Mouse (Mus musculus) lung, embryonic 16.5 days (tissue): ENCODE measurements around the gene Arcn1. TPM values are rescaled to one million over a fixed set of nuclear protein-coding genes. Genes with fewer than 3 reads are reported as not detected.

Experiments used
- ATAC-seq: fragments of 200-750 bp; cut with Nextera tagmentation; 2 replicates; pipeline ENCODE4 v1.8.0; 2017; ENCODE audit warnings: low read depth, mild to moderate bottlenecking, moderate library complexity
- H3K27ac ChIP-seq: fragments of 300-500 bp; sonication (generic); 2 replicates; pipeline ENCODE4 v1.5.1; 2014; ENCODE audit warnings: mild to moderate bottlenecking, control low read depth, low read length
- H3K27me3 ChIP-seq: fragments of 300-500 bp; sonication (generic); 2 replicates; pipeline ENCODE4 v1.6.1; 2014; ENCODE audit warnings: low read depth, low read length, mixed read lengths; ENCODE audit not compliant: control insufficient read depth, insufficient read depth
- H3K36me3 ChIP-seq: fragments of 300-500 bp; sonication (generic); 2 replicates; pipeline ENCODE4 v1.6.1; 2014; ENCODE audit warnings: low read length; ENCODE audit not compliant: control insufficient read depth, insufficient read depth
- H3K4me1 ChIP-seq: fragments of 300-500 bp; sonication (generic); replicated peaks from 2 replicates; pipeline ENCODE4 v1.6.1; 2014; ENCODE audit warnings: low read length, mixed read lengths; ENCODE audit not compliant: control insufficient read depth, insufficient read depth
- H3K4me2 ChIP-seq: fragments of 300-500 bp; sonication (generic); 2 replicates; pipeline ENCODE4 v1.6.1; 2014; ENCODE audit warnings: low read depth, low read length, control low read depth
- H3K4me3 ChIP-seq: fragments of 300-500 bp; sonication (generic); 2 replicates; pipeline ENCODE4 v1.5.1; 2014; ENCODE audit warnings: mild to moderate bottlenecking, low read length, control low read depth
- H3K9ac ChIP-seq: fragments of 300-500 bp; sonication (generic); 2 replicates; pipeline ENCODE4 v1.6.1; 2014; ENCODE audit warnings: low read length, control low read depth
- H3K9me3 ChIP-seq: fragments of 300-500 bp; sonication (generic); 2 replicates; pipeline ENCODE4 v1.6.1; 2016; ENCODE audit warnings: low read length; ENCODE audit not compliant: control insufficient read depth
- WGBS: fragments of 180-500 bp; shearing (Covaris S2); extraction: QIAGEN DNeasy Blood & Tissue Kit; methylation state at CpG from one replicate; pipeline ENCODE4 v1.1.7; 2014; 5-methylcytosine and 5-hydroxymethylcytosine counted together
- polyA plus RNA-seq: library from polyadenylated mRNA; unstranded; fragments of >200 nt; fragmentation: Nextera tagmentation; extraction: Ambion mirVana; gene quantifications from 2 replicates; pipeline ENCODE4 v1.2.1, GENCODE M21; 2015

Arcn1 gene
- polyA plus RNA-seq, 1 experiment from 2014 or later = 201 TPM

GRCm38 (mm10) chr9:44723521-44724041 is 44.1 kb downstream of the Arcn1 start:
- no peak overlapping the region for H3K4me2 ChIP-seq
- WGBS = 39% methylated on average over 11 of the region's 11 CpGs
- H3K27me3 ChIP-seq = no peaks in the 10 kb centered on the region
- no peaks in the 10 kb centered on the region for H3K36me3 ChIP-seq
- no peak for ATAC-seq
- H3K9ac ChIP-seq = no peak overlapping the region
- peaks cover 54% of the 10 kb centered on the region for H3K4me1 ChIP-seq
- no peak overlapping the region for H3K4me3 ChIP-seq
- no peaks in the 10 kb centered on the region for H3K9me3 ChIP-seq
- H3K27ac ChIP-seq = peak overlapping the region; percentile 81

GRCm38 (mm10) chr9:44723008-44723407 is 44.6 kb downstream of the Arcn1 start:
- no peaks in the 10 kb centered on the region for H3K27me3 ChIP-seq
- H3K4me3 ChIP-seq = no peak overlapping the region
- no peaks in the 10 kb centered on the region for H3K36me3 ChIP-seq
- 0 out of 2 replicates have a peak overlapping the region, but pooled peaks have one; percentile 7 for H3K9ac ChIP-seq
- no peak overlapping the region for H3K4me2 ChIP-seq
- WGBS = 33% methylated on average over 7 of the region's 7 CpGs
- no peaks in the 10 kb centered on the region for H3K9me3 ChIP-seq
- H3K4me1 ChIP-seq = peaks cover 54% of the 10 kb centered on the region
- peak overlapping the region; percentile 81 for H3K27ac ChIP-seq
- no peak for ATAC-seq

DNA sequence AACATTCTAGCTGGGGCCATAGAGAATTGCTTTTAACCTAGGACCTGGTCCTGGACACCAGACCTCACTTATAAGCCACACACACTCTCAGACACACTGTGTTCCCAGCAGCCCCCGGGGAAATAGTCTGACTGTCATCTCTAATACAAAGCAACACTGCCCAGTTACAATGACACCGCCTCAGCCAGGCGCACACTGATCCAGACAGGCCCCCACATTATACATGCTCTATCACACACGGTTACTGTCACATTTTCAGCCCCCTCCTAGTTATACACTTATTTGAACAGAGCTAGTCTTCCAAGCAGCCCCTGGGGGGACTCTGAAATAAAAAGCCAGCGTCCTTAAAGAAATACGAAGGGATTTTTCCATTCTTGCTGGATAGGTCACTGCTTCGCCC is 45.1 kb downstream of the Arcn1 start:
- H3K27me3 ChIP-seq = no peaks in the 10 kb centered on the region
- no peak for ATAC-seq
- no peak overlapping the region for H3K4me2 ChIP-seq
- no peaks in the 10 kb centered on the region for H3K36me3 ChIP-seq
- WGBS = 69% methylated on average over 7 of the region's 7 CpGs
- H3K4me3 ChIP-seq = no peak overlapping the region
- peak overlapping the region; percentile 81 for H3K27ac ChIP-seq
- peaks cover 54% of the 10 kb centered on the region for H3K4me1 ChIP-seq
- H3K9ac ChIP-seq = no peak overlapping the region
- H3K9me3 ChIP-seq = no peaks in the 10 kb centered on the region

DNA sequence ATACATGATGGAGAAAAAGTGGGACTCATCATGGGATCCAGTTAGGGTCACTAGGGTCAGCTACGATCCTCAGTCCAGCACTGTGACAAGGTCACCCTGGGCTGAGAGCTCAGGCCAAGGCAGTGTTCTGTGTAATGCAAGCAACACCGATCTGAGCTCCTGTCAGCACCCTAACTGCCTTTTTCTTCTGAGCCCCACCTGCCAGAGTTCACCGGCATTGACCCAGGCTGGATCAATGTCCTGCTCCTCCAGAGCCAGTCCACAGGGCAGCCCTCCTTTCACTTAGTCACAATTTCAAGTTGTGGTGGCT is 45.8 kb downstream of the Arcn1 start:
- no peak for ATAC-seq
- Histone ChIP-seq H3K36me3 (no peaks in the 10 kb centered on the region), H3K9me3 (no peaks in the 10 kb centered on the region), H3K9ac (no peak overlapping the region; the same call in 1 of the 2 replicates), H3K4me1 (peaks cover 48% of the 10 kb centered on the region), H3K27me3 (no peaks in the 10 kb centered on the region), H3K4me3 (no peak overlapping the region), H3K27ac (no peak overlapping the region; the same call in 1 of the 2 replicates), H3K4me2 (peak overlapping the region; percentile 98)
- 84% methylated on average over 3 of the region's 3 CpGs for WGBS

DNA sequence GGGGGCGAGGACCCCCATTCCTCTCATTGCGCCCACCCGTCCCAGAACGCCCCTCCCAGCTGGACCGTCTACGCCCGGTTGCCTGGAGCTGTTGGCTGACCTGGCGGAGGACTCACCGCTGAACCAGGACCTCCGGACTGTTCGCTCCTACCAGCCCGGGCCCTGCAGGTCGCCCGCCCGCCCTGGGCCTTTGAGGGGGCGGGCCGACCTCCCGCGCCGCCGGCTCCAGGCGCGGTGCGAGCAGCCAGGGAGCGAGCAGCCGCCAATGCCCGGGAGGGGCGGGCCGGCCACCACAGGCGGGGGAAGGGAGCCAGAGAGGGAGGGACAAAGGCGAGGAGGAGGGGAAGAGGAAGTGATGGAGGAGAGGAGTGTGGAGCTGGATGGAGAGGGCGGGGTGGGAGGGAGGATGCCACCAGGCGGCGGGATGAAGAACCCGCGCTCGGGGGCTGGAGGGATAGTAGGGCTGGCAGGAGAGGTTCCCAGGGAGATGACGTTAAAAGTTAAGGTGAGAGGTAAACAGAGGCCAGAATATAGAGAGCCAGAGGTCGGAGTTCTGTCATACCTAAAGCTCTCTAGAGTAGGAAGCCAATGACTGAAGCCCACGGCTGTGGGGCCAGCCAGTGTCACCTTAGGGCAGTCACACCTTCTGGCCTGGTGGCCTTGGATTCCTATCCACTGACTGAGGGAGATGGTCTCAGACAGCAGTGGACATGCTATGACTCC is 46.3 kb downstream of the Arcn1 start:
- WGBS = under 1% methylated on average over 40 of the region's 40 CpGs
- Histone ChIP-seq H3K27me3 (no peaks in the 10 kb centered on the region), H3K4me1 (peaks cover 43% of the 10 kb centered on the region), H3K9me3 (no peaks in the 10 kb centered on the region), H3K36me3 (no peaks in the 10 kb centered on the region; the same call in 1 of the 2 replicates), H3K4me2 (peak overlapping the region; percentile 98), H3K27ac (peak overlapping the region; percentile 33), H3K4me3 (peak overlapping the region; percentile 71), H3K9ac (peak overlapping the region; percentile 83)
- ATAC-seq = peak; percentile 90

GRCm38 (mm10) chr9:44720358-44721153 is 47.1 kb downstream of the Arcn1 start:
- no peaks in the 10 kb centered on the region for H3K27me3 ChIP-seq
- peak; percentile 5; the same call in 1 of the 2 replicates for ATAC-seq

GRCm38 (mm10) chr9:44719632-44720357 is 47.9 kb downstream of the Arcn1 start:
- Histone ChIP-seq H3K27ac (no peak overlapping the region), H3K4me2 (peak overlapping the region; percentile 98; the same call in 1 of the 2 replicates), H3K36me3 (peaks cover 8% of the 10 kb centered on the region), H3K27me3 (no peaks in the 10 kb centered on the region), H3K4me3 (no peak overlapping the region; the same call in 1 of the 2 replicates), H3K4me1 (peaks cover 36% of the 10 kb centered on the region), H3K9me3 (no peaks in the 10 kb centered on the region), H3K9ac (no peak overlapping the region; the same call in 1 of the 2 replicates)
- ATAC-seq = no peak
- WGBS = 72% methylated on average over 8 of the region's 8 CpGs

More at GRCm38 (mm10) chr9:44720358-44721153, 47.1 kb downstream of the Arcn1 start:
- Histone ChIP-seq H3K9me3 (no peaks in the 10 kb centered on the region), H3K4me3 (peak overlapping the region; percentile 71), H3K9ac (peak overlapping the region; percentile 83), H3K36me3 (peaks cover 5% of the 10 kb centered on the region), H3K4me2 (peak overlapping the region; percentile 98), H3K4me1 (peaks cover 43% of the 10 kb centered on the region), H3K27ac (peak overlapping the region; percentile 33; the same call in 1 of the 2 replicates)
- WGBS = 15% methylated on average over 9 of the region's 9 CpGs

- H3K36me3 ChIP-seq = peaks cover 8% of the 10 kb centered on the region
- no peaks in the 10 kb centered on the region for H3K27me3 ChIP-seq
- no peak overlapping the region for H3K4me2 ChIP-seq
- no peak overlapping the region for H3K4me3 ChIP-seq
- WGBS = 87% methylated on average over 12 of the region's 12 CpGs
- no peak overlapping the region; the same call in 1 of the 2 replicates for H3K9ac ChIP-seq
- ATAC-seq = no peak
- H3K27ac ChIP-seq = no peak overlapping the region
- peaks cover 29% of the 10 kb centered on the region for H3K4me1 ChIP-seq
- no peaks in the 10 kb centered on the region for H3K9me3 ChIP-seq
These were observed 48.6 kb downstream of the Arcn1 start for GRCm38 (mm10) chr9:44718937-44719631.
